Mouse (Mus musculus): ENCODE data around the gene Tc2n.

Tc2n gene

DNA sequence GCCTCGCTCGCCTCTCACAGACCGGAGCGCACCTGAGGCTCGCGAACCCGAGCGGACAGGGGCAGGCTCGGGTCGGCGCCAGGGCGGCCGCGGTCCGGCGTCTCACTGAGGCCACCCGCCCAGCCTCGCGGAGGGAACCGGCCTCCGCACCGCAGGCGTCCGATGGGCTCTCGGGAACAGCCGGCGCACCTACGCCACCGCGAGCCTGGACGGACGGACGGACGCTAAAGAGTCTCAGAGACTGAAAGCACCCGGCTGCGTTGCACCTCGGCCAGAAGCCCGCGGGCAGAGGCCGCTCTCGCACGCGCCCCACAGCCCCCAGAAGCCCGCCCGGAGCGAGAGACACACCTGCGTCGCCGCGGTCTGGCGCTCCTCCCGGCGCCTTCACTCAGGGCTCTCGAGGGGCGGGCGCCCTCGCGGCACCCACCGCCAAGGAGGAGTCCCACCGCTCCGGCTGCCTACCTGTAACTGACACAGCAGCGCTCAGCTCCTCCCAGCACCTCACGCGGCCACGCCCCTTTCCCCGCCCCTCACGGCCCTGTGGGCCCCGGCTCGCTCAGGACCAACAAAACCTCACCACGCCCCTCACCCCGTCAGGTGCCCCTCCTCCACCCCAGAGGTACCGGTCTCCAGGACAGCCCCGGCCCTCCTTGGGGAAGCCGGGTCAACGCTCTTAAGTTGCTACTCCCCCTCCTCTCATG, at the start of gene Tc2n:
Gene Tc2n, minus strand, starts transcription at position 470 of the 701 bp plus-strand sequence.
- peak; percentile 44 to 46 for DNase-seq (ENCODE audit: low spot score in 2 of 2)

DNA sequence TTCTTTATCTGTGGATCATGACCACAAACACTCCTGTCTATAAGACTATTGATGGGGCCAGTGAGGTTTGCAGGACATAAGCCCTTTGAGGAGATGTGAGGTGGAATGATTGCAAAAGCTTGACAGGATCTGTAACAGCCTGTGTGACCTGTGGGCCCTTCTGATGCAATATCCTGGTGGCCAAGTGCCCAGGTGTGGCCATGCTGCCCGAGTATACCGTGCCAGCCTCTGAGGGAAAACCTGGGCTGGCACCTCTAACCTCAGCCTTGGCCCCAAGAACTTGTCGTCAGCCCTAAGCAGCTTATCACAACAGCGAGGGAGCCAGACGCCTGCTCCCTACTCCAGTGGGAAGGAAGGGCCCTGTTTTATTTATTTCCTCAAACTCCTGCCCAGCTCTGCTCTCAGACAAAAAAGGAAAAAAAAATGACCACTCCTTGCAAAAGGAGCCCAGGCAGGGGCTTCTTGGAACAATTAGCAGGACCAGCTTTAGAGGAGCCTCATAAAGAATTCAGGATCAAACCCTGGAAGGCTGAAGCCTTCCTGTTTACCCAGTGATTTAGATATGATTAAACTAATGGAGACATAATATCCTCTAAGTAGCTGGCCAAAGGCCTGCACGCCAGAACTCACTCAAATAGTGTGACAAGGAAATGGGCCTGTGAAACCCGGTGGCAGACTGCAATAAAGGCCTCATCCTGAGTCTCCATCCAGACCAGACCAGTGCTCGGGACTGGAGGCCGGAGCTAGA, 49.2 kb upstream of the Tc2n start:
- DNase-seq (ENCODE audit: low spot score in 2 of 2): no peak

DNA sequence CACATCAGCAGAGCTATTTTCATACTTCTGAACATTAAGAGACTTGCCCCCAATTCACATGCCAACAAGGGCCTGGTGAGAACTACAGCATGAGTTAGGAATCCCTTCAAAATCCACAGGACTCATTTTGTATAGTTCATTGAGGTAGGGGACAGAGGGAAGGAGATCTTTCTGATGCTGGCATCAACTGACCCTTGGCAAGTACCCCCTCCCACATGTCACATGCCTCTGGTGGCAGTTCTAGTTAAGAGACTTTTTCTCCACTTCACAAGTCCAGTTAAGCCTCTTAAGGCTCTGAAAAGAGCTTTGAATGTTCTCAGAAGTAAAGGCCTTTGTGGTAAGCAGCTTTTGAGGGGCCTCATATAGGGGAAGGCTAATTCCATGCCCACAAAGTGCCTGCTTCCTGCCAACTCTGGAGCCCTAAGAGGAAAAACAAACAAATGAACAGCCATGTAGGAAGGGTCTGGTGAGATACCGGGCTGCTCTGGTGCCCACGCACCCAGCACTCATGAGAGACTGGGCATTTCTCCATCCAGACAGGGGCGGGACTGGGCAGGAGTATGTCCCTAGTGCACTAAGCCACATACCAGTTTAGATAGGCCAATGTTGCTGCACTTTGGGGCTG, 48.0 kb upstream of the Tc2n start:
- DNase-seq (ENCODE audit: low spot score in 2 of 2): no peak

DNA sequence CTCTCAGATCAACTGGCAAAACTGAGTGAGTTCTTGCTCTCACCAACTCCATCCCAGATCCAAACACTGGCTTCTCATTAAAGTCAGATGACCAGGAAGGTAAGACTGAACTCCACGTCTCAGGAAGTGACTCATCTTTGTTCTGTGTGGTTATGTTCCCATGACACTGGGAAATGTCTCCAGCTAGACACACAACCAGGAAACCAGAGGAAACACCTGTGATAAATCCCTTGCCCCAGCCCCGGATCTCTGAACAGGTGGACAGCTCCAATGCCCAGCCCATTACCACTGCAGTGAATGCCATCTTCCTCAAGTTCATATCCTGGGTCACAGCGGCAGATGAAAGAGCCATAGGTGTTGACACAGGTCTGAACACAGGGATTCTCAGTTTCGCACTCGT, 46.5 kb upstream of the Tc2n start:
- DNase-seq (ENCODE audit: low spot score in 2 of 2): no peak

DNA sequence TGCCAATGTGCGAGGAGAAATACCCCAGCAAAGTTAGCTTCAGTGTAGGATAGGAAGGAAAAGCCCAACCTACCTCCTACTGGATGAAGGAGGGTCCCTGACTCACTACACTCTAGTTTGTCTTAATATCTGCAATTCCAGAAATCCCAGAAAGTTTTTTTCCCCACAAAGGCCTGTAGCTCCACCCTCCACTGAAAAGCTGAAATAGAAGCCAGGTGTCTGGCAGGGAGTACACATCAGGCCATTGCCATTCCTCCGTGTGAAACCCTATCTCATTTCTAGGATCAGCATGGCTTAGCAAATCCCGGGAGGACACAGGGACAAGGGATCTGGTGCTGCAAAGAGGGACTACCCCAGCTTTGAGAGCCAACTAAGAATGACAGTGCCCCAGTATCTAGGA, 44.7 kb upstream of the Tc2n start:
- no peak for DNase-seq (ENCODE audit: low spot score in 2 of 2)

DNA sequence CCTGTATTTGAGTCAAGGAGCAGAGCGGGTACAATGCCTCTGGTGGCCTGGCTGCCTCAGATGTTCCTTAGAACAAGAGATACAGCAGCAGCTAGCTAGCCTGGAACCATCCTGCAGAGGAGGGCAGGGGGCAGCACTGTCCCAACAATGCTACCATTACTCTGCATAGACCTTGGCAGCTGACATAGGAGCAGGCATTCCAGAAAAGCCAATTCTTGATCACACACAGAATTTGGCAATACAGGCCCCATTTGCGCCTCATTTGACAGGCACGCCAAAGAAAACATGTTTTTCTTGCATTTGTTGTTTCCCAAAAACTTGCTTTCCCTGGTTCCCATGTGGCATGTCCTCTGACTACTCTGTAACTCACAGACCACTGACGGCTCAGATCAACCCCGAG, 43.7 kb upstream of the Tc2n start:
- DNase-seq (ENCODE audit: low spot score in 2 of 2): no peak

DNA sequence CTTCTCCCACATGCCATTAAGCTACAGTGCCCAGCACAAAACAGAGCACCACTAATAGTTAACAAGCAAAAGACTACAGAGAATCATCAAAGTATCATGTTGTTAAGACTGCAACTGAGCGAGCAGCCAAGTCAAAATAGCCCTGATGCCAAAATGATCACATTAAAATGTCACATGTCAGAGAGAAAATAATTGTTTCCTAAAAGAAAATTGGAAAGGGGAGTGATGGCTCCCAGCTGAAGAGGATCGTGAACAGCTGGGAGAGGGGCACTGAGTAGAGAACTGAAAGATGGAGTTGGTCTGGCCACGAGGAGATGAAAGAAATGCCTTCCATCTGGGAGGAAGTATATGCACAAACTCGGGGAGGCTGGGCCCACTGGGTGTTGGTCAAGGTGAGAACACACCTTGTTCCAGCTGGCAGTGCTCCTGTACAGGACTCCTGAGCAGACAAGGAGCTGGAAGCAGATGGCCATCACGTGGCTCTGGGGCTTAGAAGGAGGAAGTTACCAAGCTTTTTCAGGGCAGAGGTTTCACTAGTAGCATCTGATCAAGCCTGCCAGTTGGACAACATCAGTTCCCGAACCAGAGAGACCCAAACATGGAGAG, 41.2 kb upstream of the Tc2n start:
- DNase-seq (ENCODE audit: low spot score in 2 of 2): no peak

DNA sequence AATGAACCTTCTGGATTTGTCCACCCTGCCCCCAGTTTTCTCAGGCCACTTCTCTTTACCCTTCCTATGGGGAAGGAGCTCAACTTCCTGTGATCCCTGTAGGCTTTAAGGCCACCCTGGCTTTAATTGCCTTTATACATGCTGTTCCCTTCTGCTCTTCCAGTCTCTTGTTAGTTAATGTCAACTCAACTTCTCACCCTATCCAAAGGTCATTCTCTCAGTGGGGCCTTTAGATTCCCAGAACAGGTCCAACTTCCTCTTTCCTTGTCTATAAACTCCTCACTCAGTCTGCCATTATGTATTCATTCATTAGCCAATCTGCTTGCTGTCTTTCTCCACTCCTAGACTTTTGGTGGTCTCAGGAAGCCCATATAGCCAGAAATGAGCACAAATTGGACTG, 40.4 kb upstream of the Tc2n start:
- DNase-seq (ENCODE audit: low spot score in 2 of 2): no peak

DNA sequence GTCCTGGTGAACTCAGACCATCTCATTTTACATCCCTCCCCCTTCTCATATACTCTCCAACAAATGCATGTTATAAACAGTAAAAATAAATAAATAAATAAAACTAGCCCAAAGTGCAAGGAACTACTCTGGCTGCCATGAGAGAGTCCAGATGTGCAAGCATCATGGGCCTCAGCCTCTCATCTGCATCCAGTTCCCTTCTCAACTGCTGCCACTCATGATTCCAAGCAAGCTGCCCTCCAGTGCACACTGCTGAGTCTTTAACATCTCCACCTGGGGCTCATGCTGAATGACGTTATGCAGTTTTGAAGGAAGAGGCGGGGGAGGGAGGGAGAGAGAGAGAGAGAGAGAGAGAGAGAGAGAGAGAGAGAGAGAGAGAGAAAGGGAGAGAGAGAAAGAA, 24.1 kb upstream of the Tc2n start:
- DNase-seq (ENCODE audit: low spot score in 2 of 2): no peak

DNA sequence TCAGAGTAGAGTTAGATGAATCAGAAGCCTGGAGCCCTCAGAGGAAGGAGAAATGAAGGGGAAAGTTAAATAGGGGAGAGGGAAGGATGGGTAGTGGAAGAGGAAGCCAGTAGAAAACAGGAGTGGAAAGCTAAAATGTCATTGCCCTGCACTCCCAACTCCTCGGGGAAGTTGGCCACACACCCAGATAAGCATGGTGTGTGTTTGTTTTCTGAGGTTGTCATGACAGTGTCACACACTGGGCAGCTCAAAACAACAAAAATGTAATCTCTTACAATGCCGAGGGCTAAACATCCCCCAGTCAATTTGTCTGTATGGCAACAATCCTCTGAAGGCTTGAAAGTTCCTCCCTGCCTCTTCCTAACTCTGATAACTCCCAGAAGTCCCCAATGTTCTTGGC, 22.2 kb upstream of the Tc2n start:
- DNase-seq (ENCODE audit: low spot score in 2 of 2): no peak

DNA sequence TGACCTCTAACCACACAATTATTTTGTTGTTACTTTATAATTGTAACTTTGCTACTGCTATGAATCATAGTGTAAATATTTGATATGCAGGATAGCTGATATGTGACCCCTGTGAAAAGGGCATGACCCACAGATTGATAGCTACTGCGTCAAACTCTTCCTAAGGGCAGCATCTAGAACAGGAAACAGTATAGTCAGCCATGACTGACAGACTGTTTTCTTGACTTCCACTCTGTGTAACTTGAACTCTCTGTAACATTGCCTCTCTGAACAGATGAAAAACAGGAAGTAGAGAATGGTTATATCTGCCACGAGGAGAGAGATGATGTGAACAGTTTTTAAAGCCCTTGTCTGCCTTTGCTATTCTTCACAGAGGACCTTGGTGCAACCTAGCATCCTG, 21.7 kb upstream of the Tc2n start:
- DNase-seq (ENCODE audit: low spot score in 2 of 2): no peak

DNA sequence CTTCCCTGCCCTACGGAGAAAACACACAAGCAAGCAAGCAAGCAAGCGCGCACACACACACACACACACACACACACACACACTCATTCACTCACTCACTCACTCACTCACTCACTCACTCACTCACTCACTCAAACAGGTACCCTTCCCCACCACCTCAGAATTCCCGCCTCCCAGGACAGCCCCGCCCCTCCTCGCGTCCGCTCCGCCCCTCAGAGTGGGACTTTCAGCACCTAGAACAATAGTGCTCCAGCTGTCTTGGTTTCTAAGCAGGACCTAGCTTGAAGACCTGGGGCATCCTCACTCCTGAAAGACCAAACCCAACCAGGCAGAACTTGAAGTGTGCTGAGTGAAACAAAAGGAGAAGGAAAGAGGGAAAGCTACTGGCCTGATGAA, 430 bp upstream of the Tc2n start:
- DNase-seq (ENCODE audit: low spot score in 2 of 2): no peak

DNA sequence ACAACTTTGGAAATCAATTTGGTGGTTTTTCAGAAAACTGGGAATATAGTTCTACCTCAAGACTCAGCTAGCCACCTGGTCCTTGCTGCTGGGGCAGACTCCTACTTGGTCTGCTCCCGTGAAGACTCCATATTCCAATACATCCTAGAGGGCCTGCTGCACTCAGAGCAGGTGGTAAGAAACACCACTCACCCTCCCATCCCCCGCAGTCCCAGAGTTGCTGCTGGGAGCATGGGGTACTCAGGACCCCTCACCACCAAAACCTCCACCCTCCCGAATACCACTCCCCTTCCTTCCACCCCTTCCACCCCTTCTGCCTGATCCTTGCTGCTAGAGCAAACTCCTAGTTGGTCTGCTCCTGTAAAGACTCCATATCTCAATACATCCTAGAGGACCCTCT, 19.1 kb downstream of the Tc2n start:
- DNase-seq (ENCODE audit: low spot score in 2 of 2): no peak

DNA sequence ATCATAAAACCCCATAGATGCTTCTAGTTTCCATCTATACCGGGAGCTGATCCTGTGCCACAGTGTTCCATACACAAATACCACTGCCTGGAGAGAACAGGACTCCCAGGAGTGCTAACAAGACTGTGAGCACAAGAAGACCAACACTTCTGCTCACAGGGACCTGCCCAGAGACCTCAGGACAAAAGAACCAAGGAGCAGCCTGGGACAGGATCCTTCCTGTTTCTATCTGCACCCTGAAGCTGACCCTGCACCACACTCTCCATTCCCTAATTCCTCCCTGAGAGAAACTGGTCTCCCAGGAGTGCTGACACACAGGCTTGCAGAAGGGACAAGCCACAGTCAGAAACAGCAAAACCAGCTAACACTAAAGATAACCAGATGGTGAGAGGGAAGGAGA, 21.8 kb downstream of the Tc2n start:
- DNase-seq (ENCODE audit: low spot score in 2 of 2): no peak

DNA sequence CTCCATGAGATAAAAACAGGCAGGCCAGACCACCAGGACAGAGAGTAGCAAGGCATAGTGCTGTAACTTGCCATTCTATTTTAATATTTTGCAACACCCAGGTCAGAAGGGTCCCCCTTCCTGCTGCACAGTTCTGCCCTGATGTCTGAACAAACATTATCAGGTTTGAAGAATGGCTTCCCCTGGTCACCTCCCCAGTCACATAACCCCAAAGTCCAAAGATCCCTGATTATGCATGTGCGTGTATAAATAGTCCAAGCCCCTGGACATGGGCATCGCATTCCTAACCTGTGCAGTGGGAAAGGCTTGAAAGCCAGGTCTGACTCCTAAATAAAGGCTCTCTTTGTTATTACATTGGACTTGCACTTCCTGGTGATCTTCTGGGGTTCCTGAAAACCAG, 37.8 kb downstream of the Tc2n start:
- DNase-seq (ENCODE audit: low spot score in 2 of 2): no peak

DNA sequence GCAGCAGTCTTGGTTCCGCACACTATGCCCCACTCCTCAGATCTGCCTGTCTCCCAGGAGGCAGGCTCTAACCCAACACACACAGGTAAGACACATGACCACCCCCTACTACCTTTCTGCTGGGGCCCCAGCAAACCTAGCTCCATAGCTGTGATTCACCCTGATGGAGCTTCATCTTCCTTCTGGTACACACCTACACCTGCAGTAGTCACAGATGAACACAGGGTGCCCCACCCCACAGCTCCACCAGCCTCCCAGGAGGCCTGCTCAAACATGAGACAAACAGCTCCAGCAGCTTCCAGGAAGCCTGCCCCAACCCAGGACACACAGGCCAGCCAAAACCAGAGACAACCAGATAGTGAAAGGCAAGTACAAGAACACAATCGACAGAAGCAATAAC, 50.8 kb downstream of the Tc2n start:
- no peak for DNase-seq (ENCODE audit: low spot score in 2 of 2)

DNA sequence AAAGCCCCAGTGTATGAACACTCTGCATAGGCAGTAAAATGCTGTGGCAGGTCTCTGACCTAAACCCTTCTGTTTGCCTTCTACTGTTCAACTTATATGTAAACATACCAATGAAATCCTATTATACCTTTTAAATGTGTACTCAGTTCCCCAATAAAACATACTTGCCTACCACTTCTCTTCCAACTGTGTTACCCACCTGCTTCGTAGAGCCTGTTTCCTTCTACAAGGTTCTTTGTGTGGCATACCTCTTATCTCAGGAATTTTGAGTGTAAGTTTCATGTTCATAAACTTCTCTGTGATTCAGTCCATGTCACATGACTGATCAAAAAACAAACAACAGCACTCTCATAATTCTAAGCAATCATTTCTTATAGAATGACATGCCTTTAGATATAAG, 85.2 kb downstream of the Tc2n start:
- DNase-seq (ENCODE audit: low spot score in 2 of 2): no peak

DNA sequence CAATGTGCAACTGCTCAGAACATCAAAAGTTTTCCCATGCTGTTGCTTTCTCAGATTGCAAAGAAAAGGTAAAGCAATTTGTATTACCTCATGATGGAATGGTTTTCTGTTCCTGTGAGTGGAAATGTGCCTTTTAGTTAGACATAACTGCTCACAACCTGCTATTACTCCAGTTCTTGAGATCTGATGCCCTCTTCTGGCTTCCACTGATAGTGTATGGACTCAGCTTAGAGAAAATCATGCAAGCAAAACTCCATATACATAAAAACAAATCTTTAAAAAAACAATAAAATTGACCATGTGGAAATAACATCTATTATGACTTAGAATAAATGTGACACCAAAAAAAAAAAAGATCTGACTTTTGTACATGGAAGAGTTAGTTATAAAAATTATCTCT, 111.7 kb downstream of the Tc2n start:
- DNase-seq (ENCODE audit: low spot score in 2 of 2): peak; percentile 19

Measured in right cerebral cortex, postnatal 10 days (tissue).